Mouse (Mus musculus): ENCODE results near the gene Mdm2.

Gene Mdm2

DNA sequence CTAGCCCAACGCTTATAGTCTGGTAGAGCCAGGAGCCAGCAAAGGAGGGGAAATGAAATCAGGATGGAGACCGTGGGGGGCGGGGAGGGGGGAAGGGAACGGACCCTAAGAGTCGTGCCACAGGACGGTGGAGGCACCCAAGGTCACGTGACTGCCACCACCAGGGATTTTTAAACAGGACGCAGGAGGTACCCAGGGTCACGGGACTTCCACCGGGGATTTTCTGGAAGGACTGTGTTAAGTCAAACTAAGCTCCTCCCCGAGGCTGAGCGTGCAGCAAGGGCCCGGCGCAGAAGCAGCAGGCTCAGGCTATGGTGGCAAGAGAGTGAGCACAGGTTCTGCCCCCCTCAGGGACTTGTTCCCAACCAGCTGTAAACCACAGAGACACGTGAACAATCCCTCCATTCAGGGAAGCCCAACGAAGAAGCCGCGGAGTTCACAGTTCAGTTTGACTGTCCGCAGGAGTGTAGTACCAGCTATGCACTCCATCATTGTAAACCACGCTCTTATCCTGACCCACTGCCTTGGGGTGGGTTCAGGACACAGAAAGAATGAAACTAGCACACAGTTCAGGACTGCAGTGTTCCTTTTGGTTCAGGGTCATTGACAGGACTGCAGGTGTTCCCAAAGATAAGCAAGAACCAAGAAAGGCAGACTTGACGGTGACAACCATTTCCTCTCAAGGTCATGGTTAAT is 70.5 kb downstream of the Mdm2 start:
- DNase-seq, result no peak

DNA sequence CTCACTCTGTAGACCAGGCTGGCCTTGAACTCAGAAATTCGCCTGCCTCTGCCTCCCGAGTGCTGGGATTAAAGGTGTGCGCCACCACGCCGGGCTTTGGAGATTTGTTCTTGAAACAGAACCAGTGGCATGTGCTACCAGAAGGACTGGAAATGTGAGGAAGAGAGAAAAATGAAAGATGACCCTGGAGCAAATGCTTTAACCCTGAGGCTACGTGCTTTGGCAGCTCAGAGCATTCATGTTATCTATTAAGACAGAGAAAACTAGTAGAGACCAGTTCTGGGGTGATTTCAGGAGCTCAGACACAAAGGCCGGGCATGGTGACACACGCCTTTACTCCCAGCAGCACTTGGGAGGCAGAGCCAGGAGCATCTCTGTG is 71.3 kb downstream of the Mdm2 start:
- no peak for DNase-seq

Measured in cerebellum, postnatal 25 days (tissue).